Mouse (Mus musculus) thymus, adult 2 months (tissue): Measurements from ENCODE around the gene Il27ra. TPM values are rescaled to one million over a fixed set of nuclear protein-coding genes. Genes with fewer than 3 reads are reported as not detected.

Experiments used
- DNase-seq: peaks from one replicate; pipeline ENCODE4 v3.0.0; 2021
- H3K27ac ChIP-seq: fragments of 200-500 bp; 2 replicates; pipeline ENCODE4 v1.5.1; 2012; ENCODE audit warnings: low read length, control low read depth; ENCODE audit not compliant: control insufficient read depth, insufficient read depth
- H3K27me3 ChIP-seq: fragments of 200-500 bp; 2 replicates; pipeline ENCODE4 v1.6.1; 2012; ENCODE audit warnings: mild to moderate bottlenecking, low read length, moderate library complexity, mixed read lengths; ENCODE audit not compliant: control insufficient read depth, insufficient read depth
- H3K36me3 ChIP-seq: fragments of 200-500 bp; 2 replicates; pipeline ENCODE4 v1.6.1; 2012; ENCODE audit warnings: mild to moderate bottlenecking, low read length, moderate library complexity; ENCODE audit not compliant: control insufficient read depth, insufficient read depth
- H3K4me1 ChIP-seq: fragments of 200-500 bp; replicated peaks from 2 replicates; pipeline ENCODE4 v1.6.1; 2012; ENCODE audit warnings: low read length; ENCODE audit not compliant: control insufficient read depth, insufficient read depth
- H3K4me3 ChIP-seq: fragments of 200-500 bp; 2 replicates; pipeline ENCODE4 v1.5.1; 2012; ENCODE audit warnings: mild to moderate bottlenecking, low read length, control low read depth, moderate library complexity; ENCODE audit not compliant: control insufficient read depth, insufficient read depth
- CTCF ChIP-seq: fragments of 200-500 bp; IDR thresholded peaks from 2 replicates; pipeline ENCODE4 v1.5.1; 2012; ENCODE audit warnings: mild to moderate bottlenecking, control low read depth, low read length, moderate library complexity, borderline replicate concordance; ENCODE audit not compliant: control insufficient read depth, poor library complexity, insufficient read depth; ENCODE audit errors: extremely low read depth
- POLR2A ChIP-seq: fragments of 200-500 bp; IDR thresholded peaks from 2 replicates; pipeline ENCODE4 v1.6.1; 2012; ENCODE audit warnings: mild to moderate bottlenecking, low read length, control low read depth, moderate library complexity; ENCODE audit not compliant: control insufficient read depth, poor library complexity, insufficient read depth; ENCODE audit errors: extremely low read depth
- WGBS: fragments of 180-500 bp; shearing (Covaris S2); methylation state at CpG from one replicate; pipeline ENCODE4 v1.1.7; 2018; 5-methylcytosine and 5-hydroxymethylcytosine counted together
- polyA plus RNA-seq: library from polyadenylated mRNA; depleted of rRNA; stranded (reverse); fragments of >200 nt; gene quantifications from 2 replicates; pipeline ENCODE4 v1.2.3, GENCODE M21; 2012

Gene Il27ra
- polyA plus RNA-seq, 1 experiment = 84.0 TPM

GRCm38 (mm10) chr8:84019738-84020137 is 22.7 kb downstream of the Il27ra start:
- Histone ChIP-seq H3K4me3 (no peak overlapping the region), H3K27me3 (no peaks in the 10 kb centered on the region), H3K4me1 (no peaks in the 10 kb centered on the region), H3K27ac (no peak overlapping the region), H3K36me3 (no peaks in the 10 kb centered on the region)
- WGBS = 64% methylated on average over 9 of the region's 9 CpGs
- DNase-seq = no peak
- no peak for TF ChIP-seq CTCF
- TF ChIP-seq POLR2A = no peak

DNA sequence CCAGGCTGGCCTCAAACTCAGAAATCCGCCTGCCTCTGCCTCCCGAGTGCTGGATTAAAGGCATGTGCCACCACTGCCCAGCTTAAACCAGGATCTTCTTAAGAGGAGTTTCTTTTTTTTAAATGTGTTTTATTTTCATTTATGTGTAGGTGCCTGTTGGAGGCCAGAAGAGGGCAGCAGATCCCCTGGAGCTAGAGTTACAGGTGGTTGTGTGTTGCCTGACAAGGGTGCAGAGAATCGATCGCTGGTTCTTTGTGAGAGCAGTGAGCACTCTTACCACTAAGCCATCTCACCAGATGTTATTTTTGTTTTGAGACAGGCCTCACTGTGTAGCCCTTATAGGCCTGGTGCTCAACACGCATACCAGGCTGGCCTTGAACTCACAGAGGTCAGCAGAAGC is 26.6 kb downstream of the Il27ra start:
- Histone ChIP-seq H3K4me3 (no peak overlapping the region), H3K36me3 (no peaks in the 10 kb centered on the region), H3K27me3 (peaks cover 13% of the 10 kb centered on the region; the same call in 1 of the 2 replicates), H3K4me1 (peaks cover 16% of the 10 kb centered on the region), H3K27ac (no peak overlapping the region)
- TF ChIP-seq POLR2A = no peak
- TF ChIP-seq CTCF = no peak
- 98% methylated on average over 5 of the region's 5 CpGs for WGBS
- no peak for DNase-seq

GRCm38 (mm10) chr8:84012499-84013165 is 29.8 kb downstream of the Il27ra start:
- Histone ChIP-seq H3K4me3 (no peak overlapping the region), H3K4me1 (peaks cover 21% of the 10 kb centered on the region), H3K36me3 (no peaks in the 10 kb centered on the region), H3K27me3 (peaks cover 16% of the 10 kb centered on the region; the same call in 1 of the 2 replicates), H3K27ac (no peak overlapping the region)
- DNase-seq = no peak
- 28% methylated on average over 35 of the region's 35 CpGs for WGBS
- TF ChIP-seq CTCF (no peak), POLR2A (no peak)

- H3K4me3 ChIP-seq = peak within 1 kb of the TSS; percentile 45
- H3K4me1 ChIP-seq = peaks cover 21% of the 10 kb centered on the region
- H3K27me3 ChIP-seq = peaks cover 16% of the 10 kb centered on the region; the same call in 1 of the 2 replicates
- no peak for TF ChIP-seq CTCF
- no peak for TF ChIP-seq POLR2A
- WGBS = 2% methylated on average over 45 of the region's 45 CpGs
- peak; percentile 18 for DNase-seq
- H3K27ac ChIP-seq = no peak within 1 kb of the TSS
- H3K36me3 ChIP-seq = no peaks in the 10 kb centered on the region
Observed at GRCm38 (mm10) chr8:84011705-84012498, 30.5 kb downstream of the Il27ra start, which contains the start of gene 2210011C24Rik. 2210011C24Rik (minus strand) TSS chr8:84012171.

DNA sequence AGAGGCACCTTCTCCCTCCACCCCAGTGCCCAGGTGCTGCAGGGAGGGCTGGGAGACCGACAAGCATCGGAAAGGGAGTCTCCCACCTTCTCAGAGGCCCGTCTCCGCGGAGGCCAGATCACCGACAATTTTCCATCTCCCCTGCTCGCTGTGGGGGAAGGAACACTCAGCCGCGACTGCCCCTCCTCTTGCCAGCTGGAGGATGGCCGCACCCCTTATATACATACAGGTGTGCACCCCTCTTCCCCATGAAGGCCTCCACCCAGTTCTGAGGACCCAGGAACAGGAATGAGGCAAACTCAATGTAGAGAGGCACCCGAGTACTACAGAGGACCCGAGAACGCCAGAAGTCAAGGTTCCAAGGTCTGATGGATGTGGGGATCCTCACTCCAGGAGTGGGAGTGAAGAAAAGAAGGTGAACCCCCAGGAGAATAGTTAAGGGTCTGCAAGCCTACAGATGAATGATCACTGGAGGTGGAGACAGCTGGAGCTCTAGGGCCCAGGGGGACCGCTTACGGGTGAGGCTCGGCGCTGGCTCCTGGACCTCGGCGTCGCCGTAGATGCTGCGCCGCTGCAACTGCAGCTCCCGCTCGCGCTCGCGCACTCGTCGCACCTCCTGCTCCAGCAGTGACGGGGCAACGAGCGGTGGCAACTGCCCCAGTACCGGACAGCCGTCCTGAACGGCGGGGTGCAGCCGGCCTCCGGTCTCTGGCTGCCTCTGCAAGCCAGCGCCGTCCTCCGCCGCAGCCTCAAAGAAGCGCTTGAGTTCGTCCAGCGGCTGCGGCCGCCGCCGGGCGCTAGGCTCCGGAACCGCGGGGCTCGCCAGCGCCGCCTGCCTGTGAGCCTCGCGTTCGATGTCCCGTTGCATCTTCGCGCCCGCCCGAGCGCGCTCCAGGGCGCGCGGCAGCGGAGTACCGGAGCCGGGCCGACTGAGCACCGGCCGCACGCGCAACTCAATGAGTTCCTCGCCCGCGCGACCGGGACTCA is 31.5 kb downstream of the Il27ra start:
- peak; percentile 77 for DNase-seq
- 3% methylated on average over 83 of the region's 83 CpGs for WGBS
- H3K27ac ChIP-seq = no peak overlapping the region

More for the DNA sequence above, 31.5 kb downstream of the Il27ra start:
- H3K4me1 ChIP-seq = peaks cover 21% of the 10 kb centered on the region
- H3K4me3 ChIP-seq = peak overlapping the region; percentile 45
- TF ChIP-seq CTCF (peak; percentile 88; the same call in 1 of the 2 replicates), POLR2A (no peak)
- H3K36me3 ChIP-seq = no peaks in the 10 kb centered on the region
- H3K27me3 ChIP-seq = peaks cover 16% of the 10 kb centered on the region; the same call in 1 of the 2 replicates
